Mouse (Mus musculus) mouse embryonic stem cell (cell line): Measurements from ENCODE around the gene Ets1.

ENCODE experiments used
- in situ Hi-C, 2 experiments: fragments of 300-500 bp; cut with MboI; formaldehyde crosslinking; loops; 1 replicate in 1 of 2; 3 replicates in 1 of 2; pipeline ENCODE4 v1.14.3; 2019 to 2020; ENCODE audit warnings: low sequenced_read_pairs in 2 of 2, low pct_unique_long_range_greater_than_20kb in 1 of 2, mixed read lengths in 1 of 2; ENCODE audit not compliant: unreplicated experiment in 1 of 2

The Ets1 gene

DNA sequence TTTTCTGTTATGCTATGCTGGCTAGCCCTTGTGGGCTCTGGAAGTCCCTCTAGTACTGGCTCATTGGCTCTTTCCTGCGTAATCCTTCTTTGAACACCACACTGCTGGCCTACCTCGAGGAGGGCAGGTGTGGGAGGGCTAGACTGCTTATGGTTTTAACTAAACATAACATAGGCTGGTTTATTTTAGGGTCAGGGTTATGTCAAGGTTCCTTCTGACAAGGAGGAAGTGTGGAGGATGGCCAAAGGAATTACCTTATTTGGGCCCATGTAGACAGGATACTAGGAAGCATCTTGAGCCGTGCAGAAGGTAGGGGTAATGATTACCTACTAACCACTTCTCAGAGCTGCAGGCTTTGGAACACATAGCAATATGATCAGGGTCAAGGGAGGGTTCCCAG lies 14.7 kb downstream of the Ets1 start:
- in situ Hi-C loops: no loop called here

DNA sequence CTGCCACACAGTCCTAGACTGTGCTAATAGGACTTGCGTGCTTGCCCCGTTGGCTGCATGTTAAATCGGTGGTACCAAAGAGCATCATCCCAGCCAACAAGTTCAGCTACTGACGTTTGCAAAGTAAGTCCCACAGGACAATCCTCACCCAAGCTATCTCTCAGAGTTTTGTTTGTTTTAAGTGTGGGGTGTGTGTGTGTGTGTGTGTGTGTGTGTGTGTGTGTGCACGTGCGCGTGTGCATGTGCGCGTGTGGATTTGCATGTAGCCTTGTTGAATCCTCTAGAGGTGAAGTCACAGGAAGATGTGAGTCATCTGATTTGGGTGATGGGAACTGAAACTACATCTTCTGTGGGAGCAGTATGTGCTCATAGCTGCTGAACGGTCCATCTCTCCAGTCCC lies 16.1 kb downstream of the Ets1 start:
- in situ Hi-C loops: no loop called here

DNA sequence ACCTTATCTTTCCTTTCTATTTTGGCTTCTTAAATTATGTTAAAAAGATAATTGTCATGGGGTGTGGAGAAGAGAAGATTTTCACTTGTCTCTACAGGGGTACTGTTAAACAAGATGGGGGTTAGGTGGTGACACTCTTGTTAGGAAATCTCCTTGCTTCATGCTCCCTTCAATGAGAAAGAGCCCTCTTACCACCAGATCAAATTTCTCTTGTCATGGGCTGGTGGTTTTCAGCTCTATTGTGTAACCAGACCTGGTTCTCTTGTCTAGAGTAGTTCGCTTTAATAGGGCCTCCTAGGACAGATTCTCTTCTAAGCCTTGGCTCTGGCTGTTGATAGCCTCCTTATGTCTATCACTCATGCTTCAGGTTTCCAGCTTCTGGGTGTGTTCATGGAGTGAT lies 18.3 kb downstream of the Ets1 start:
- in situ Hi-C loops: no loop called here

DNA sequence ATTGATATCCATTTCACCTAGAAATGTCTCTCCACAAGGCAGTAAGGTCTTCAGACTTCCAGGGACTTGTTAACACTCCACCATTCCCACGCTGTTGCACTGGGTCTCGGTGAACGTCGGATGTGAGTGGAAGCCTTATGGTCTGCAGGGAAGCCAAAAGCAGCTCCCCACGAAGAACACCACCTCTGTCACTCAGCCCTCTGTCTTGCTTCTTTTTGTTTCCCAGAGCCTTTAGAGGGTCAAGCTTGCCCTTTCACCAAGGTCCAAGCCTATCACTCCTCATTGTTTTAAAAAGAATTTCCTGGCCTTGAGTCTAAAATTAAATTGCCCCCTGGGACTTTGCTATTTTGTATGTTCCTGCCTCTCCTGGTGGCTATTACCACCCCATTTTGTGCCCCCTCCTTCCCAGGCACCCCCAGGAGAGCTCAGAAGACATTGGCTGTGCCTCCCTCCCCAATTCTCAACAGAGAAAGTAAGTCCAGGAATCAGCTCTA lies 20.4 kb downstream of the Ets1 start:
- in situ Hi-C loops: no loop called here

DNA sequence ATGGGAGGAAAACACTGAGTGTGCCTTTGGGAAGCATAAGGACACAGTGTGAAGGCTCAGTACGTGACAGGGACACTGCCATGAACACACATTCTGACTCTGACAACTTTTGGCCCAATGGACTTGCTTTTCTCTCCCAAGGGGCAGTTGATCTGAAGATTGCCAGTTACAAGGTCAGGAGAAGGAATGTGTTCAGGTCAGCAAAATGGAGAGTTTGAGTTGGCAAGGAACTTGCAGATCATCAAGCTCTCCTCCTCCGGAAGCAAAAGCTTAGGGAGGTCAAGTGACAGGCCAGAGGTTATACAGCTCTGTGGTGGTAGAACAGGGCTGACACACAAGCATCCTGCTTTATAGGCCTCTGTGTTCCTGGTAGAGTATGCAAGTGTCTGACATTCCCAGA lies 21.1 kb downstream of the Ets1 start:
- in situ Hi-C loops: no loop called here

DNA sequence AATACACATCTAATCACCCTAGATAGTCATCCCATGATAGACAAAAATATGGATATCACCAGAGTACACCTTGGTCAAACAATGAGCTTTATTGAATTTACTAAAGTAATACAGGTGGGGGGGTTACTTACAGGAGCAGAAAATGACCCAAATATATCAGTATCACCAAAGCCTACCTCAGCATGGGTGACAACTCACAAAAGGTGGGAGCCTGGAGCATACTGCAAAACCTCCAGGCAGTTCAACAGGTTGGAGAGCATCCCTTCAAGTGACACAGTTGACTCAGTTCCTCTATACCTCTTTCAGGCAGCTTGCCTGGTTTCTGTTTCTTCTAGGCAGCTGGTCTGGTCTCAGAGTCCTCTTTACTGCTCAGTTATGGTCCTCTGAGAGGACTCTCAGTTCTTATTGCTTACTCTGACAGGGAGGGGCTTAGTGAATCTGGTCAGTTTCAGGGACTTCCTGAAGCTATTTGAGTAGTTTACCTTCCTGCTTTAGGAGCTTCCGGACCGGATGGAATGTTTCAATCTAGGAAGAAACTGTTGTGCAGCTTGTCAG lies 24.5 kb downstream of the Ets1 start:
- in situ Hi-C loops: no loop called here

DNA sequence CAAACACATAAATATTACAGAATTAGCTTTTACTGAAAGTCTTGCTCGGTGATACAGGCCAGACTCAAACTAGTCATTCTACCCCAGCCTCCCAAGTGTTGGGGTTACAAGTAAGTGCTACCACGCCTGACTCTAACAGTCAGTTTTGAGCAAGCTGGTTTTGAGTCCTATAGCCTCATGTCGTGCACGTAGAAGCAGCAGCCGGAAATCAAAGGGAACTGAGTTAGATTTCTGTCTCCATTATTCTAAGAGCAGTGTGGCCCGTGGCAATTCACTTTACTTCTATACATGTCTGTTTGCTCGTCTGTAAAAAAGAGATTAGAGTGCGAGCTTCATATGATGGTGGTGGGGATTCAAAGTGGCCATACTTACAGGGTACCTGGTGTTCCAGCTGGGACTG lies 25.1 kb downstream of the Ets1 start:
- in situ Hi-C loops: no loop called here

DNA sequence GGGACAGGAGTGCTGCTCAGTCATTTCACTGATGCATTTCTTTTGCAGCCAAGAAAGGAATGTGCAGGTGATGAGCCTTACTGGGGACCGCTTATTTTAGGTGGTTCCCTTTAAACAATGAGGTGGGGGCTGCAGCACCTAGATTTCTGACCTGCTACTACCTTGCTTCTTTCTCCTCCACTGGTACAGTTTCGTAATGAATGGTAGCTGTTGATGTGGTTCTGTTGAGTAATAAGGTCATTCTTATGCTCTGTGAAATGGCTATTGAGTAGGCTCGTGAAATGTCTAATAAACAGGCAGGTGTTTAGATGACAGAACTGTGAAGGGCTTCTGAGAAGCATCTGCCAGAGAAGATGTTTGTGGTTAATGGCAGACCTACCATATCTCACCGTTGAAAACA lies 25.5 kb downstream of the Ets1 start:
- in situ Hi-C loops: no loop called here

DNA sequence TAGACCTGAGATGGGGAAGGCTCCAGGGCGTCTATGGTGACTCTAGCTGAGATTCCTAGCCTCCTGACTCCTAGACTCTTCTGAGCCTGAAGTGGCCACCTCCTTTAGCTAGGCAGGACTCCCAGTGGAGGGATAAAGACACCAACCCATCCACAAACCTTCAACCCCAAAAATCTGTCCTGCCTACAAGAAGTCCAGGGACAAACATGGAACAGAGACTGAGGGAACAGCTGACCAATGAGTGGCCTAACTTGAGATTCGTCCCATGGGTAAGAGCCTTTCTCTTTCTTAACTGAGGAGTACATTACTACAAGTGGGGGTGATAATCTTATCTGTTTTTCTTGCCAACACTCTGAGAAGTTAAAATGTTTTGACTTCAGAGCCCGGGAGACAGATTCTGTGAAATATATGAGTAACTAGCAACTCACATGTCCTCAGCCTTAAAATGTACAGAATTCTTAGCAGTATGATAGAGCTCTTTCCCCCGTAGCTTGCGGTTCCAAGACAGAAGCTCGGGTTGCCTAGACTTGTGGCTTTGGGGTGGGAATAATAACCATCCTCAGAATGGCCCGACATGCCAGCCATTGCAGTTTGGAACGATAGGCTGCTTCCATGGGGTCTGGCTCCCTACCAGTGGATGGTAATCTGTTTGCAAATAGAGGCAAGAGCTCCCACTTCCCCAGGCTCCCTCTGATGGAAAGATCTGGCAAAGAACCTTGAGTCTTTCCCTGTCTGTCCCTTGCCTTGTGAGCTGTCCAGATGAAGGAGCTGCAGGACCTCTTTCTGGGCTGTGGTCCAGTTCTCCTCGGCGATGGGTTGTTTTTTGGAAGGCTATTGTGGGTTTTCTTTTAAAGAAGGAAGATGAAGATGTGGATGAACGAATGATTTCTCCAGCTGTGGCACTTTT lies 30.8 kb downstream of the Ets1 start:
- in situ Hi-C loops: no loop called here

DNA sequence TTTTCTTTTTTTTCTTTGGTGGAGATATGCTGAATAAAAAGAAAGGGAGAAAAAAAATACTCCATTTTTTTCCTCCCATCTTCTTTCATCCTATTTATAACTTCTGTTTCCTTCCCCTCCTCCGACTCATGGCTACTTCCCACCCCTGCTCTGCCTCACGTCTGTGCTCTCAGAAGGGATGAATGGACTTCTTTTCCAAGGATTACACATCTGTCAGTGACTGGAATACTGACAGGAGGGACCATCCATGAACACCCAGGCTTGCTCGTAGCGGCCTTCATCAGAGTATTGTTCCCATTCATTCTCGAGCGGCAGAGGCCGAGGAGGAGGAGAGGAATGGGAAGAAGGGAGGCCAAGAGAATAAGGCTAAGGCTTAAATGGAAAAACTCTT lies 31.5 kb downstream of the Ets1 start:
- in situ Hi-C loops: no loop called here

DNA sequence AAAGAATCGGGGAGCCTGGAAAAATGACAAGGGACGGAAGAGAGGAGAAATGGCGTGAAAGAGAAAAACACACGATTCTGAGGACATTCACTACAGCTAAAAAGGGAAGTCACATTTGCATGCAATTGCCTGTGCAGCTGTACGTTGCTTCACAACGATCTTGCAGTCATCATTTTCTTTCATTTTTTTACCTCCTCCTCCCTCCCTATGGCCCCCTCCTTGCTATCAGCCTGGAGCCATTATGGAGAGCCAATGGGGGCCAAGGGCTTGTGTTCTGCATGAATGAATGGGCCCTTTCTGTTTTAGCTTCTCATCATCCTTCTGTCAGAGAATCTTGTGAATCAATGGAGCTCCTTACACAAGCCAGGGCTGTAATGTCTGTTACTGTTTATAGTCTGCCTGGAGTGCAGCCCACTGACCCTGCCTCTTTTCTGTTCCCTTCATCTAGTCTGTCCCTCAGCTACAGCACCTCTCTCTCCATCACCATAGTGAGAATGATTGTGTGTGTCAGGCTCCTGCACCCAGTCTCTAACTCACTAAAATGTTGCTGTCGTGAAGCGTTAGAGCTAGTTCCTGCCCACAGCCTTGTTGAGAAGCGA lies 32.2 kb downstream of the Ets1 start:
- in situ Hi-C loops: no loop called here

DNA sequence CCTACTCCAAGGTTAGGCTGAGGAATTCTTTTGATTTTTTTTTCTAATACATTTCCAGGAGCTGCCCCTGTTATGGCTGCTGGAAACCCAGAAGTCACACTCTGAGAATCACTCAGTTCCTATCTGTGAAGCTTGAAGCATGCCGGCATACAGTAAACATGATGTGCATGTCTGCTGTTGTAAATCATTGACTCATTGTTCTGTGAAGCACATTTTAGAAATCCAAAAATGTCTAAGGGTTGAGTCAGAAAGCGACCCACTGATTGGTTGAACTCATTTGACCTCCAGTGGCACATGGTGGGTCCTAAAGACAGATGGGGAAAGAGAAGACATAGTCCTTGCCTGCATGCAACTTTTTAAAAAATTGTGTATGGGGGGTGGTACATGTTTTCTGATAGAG lies 33.4 kb downstream of the Ets1 start:
- in situ Hi-C loops: no loop called here

DNA sequence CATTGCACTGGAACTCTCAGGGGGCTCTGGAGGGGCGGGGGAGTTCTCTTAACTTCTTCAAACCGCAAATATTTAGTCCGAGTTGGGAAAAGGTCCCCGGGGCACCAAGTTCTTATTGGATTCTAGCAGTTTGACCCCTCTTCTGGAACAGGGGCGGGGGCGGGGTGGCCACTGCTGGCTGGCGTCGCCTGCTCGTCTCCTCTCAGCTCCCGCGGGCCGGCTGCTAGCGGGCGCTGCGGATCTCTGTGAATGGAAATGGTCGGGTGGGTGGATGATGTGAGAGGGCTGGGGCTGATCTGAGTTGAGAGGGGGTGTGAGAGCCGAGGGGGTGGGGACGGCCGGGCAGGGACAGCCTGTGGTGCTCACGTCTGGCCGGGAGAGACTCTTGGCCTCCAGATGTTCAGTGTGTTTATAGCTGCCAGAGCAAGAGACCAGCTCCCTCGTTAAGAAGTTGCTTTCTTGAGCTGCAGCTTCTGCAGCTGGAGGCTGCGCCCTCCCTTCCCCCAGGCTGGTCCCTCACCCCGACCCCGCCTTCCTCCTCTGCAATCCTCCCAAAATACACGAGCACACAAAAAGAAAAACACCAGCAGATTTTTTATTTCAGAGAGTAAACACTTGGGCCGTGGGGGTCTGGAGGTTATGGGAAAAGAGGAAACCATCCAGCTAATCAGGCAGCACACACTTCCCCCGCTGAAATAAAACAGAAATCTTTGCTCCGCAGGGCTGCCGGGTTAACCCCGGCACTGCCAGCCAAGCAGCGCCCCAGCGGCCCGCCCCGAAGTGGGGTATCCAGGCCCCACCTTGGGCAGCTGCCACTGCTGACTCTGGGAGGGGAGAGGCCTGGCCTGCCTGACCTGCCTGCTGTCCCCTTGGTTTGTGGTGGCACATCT lies 36.2 kb downstream of the Ets1 start:
- in situ Hi-C loops: no loop called here

DNA sequence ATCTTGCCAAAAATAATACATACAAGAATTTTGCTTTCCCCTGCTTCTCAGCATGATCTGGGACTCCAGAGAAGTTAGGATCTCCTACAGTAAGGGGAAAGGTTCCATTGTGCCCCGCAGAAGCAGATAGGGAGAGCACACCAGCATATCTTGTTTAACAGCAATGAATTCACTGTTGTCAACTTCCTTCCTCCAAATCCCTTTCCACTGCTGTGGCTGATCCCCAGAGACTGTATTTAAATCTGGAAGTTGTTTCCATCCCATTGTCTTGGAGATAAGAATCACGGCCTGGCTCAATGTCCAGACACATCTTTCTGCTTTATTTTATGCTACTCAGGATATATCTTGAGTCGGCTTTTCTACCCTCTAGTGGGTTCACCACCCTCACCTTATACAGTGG lies 37.9 kb downstream of the Ets1 start:
- in situ Hi-C loops: no loop called here

DNA sequence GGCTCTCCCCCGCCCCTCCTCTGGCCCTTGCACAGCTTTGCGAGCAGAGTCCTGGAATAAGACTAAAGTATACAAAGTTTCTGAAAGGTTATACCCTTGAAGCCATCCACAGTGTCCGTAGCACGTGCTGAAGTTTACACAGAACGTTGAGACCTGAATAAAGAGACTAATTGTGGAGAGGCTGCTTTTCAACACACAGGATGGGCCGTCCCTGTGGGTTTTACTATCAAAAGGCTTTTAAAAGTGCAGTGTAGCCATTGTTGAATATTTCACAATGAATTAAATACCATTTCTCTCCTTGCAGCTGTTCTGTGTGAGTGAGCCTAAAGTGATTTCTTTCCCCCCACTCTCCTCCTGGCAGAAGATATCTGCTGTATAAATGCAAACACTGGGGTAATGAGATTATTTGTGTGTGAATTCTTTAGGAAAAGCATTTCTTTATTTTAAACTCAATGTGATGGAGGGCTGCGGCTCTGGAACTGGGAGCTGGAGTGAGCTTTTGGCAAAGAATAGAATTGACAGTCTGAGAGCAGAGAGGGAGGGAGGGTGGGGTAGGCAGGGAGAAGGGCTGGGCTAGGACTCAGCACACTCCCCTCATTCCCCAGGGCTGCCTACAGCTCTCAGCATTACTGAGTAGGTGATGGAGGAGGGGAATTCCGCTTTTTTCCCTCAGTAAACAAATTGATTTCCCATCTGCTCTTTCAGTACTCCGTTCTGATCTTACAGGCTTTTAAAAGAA lies 39.8 kb downstream of the Ets1 start:
- in situ Hi-C loops: no loop called here

DNA sequence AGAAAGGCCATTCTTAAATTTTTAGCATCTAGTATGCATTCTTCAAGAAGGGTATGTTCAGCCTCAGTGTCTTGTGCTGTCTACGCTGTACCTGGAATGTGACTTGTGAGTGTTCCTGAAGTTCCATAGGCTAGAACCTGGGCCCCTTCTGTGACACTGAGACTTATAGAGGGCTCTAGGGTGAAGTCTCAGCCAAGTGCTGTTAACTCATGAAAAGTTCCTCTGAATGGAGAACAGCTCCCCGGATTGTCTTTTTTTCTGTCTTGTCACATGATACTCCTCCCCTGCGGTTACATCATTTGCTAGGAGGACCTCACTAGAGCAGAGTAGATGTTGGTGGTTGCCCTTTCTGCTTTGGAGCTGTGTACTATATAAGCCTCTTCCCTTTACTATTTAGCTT lies 40.5 kb downstream of the Ets1 start:
- in situ Hi-C loops: no loop called here

DNA sequence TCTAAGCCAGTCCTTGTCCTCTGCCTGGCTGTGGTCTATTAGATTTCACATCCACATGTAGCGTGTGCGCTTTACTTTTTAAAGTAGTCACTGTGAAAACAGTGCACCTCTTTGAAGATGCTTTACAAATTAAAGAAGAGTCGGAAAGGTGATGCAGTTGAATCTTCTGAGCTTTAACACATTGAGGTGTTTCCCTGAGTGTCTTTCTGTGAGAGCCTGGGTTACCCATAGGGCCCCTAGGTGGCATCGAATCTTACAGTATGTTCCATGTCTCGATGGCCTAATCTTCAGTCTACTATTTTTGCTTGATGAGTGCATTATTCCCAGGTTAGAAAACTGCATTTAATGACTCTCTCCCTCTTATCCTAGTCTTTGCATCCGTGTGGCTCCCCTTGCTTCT lies 41.6 kb downstream of the Ets1 start:
- in situ Hi-C loops: no loop called here

DNA sequence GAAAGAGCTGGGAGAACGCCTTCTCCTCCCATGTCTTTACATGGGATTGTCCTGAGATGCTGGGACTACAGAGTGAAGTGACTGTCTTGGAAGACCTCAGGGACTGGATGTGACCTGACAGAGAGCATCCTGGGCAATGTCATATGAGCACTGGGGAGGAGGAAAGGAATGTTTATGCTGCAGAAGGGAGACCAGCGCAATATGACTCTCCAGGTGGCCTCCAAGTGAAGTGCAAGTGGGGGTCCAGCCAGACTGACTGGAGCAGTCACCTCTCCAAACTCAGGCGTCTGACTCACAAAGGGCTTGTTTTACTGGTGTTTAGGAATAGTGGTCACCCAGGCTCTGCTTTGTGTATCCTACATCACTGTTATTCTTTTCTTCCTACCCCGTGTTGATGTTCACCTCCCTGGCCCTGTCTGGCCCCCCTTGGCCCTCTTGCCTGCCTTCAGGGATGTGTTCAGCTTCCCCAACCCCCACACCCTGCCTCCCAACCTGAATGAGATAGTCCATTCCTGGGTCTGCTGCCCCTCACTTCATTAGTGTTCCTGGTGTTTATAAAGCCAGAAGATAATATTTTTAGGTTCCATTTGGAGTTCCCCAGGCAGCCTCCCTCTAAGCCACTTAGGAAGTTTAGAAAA lies 42.2 kb downstream of the Ets1 start:
- in situ Hi-C loops: no loop called here
